Mouse (Mus musculus) adrenal gland (tissue): ENCODE results near the gene Srsf7.

Source experiments
- intact Hi-C: fragments of 180-260 bp; cut with DNase I; formaldehyde crosslinking; loops from one replicate; pipeline ENCODE4 v1.15.1; 2025

Gene Srsf7

GRCm38 (mm10) chr17:80205657-80206056 is 1.4 kb downstream of the Srsf7 start:
- intact Hi-C loops, result no loop called here

- intact Hi-C loops, result no loop called here
Measured at GRCm38 (mm10) chr17:80199160-80199778, 7.8 kb downstream of the Srsf7 start.

DNA sequence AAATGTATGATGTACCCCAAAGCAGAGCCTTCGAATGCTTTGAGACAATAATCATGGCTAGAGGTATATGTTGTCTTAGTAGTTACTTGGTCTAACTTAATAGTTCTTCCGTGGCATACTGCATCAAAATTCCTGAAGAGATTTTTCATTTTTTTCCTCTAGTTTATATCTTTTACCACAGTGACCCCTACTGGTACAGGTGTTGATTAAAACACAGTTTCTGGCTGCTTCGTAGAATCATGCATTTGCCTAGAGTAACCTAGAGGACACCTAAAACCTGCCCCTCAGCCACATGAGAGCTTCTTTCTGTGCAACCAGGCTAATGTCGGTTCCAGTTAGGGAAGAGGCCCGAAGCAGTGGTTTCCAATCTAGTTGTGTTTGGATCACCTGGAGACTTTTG is 14.0 kb downstream of the Srsf7 start:
- intact Hi-C loops, result no loop called here

DNA sequence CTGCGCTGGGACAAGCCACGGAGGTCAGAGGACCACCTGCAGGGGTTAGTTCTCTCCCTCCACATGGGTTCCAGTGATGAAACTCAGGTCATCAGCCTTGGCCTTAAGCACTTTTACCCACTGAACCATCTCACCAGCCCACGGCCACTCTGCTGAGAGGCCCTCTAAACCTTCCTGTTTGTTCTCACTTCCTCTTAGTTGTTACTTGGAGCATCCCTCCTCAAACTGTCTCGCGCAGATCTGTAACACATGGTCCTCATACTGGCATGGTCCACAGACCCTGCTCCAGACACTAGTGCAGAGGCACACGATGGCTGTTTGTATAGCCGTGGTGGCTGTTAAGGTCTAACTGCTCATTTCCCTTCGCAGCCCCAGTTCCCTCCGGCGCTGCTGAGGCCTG is 23.5 kb downstream of the Srsf7 start:
- intact Hi-C loops, result loop anchor here (5.0 kb wide), 1 partner anchor 321 kb away; no protein-coding TSS in a partner anchor

DNA sequence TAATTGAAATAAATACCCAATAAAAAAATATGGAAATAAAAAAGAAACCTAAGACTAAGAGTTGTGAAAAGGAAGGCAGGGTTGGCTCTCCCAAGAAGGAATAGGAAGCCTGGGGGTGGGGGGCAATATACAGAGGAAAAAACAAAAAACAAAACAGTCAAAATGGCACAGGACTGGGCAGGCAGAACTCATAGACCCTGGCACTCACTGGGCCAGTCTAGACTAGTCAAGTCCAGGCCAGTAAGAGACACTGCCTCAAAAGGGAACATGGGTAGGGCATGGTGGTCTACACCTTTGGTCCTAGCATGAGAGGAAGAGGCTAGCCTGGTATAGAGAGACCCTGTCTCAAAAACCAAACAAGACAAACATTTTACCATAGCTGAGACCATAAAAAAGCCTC is 26.6 kb downstream of the Srsf7 start:
- intact Hi-C loops, result loop anchor here (2.0 to 5.0 kb wide), 2 partner anchors 132 to 318 kb away; no protein-coding TSS in a partner anchor

- intact Hi-C loops, result loop anchor here (2.0 to 5.0 kb wide), 3 partner anchors 131 to 318 kb away; no protein-coding TSS in a partner anchor
Measured at GRCm38 (mm10) chr17:80179959-80180358, 27.1 kb downstream of the Srsf7 start.

DNA sequence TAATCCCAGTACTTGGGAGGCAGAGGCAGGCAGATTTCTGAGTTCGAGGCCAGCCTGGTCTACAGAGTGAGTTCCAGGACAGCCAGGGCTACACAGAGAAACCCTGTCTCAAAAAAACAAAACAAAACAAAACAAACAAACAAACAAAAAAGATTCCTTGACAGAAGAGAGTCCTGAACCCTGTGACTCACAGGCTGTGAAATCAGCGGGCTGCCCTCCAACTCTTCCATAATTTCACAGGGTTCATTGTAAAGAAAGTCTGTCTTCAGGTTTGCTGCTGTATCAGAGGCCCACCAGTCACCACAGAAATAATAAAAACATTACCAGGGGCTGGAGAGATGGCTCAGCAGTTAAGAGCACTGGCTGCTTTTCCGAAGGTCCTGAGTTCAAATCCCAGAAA is 28.3 kb downstream of the Srsf7 start:
- intact Hi-C loops, result loop anchor here (5.0 kb wide), 1 partner anchor 162 kb away; no protein-coding TSS in a partner anchor

DNA sequence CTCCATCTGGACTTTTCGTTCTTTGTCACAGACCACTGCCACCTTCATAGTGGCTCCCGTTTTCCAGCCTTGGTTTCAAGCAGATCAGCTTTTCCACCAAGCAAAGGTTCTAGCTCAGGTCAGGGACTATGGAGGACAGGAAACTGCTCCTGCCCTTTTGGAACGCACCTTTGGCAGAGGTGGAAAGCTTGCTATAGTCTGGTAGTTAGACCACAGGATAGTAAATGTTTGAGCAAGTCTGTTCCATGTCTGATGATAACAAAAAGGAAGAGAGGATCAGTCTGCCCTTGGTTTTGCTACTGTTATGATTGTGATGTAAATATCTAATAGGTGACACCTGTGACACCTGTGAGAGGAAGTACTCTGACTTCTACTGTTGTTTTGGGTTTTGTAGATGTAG is 31.1 kb downstream of the Srsf7 start:
- intact Hi-C loops, result loop anchor here (5.0 kb wide), 1 partner anchor 159 kb away; no protein-coding TSS in a partner anchor

GRCm38 (mm10) chr17:80175386-80175739 is 31.7 kb downstream of the Srsf7 start:
- intact Hi-C loops, result loop anchor here (5.0 kb wide), 1 partner anchor 158 kb away; no protein-coding TSS in a partner anchor

- intact Hi-C loops, result loop anchor here (5.0 kb wide), 2 partner anchors 48 to 158 kb away; partner anchors contain the start of gene Galm
Measured at GRCm38 (mm10) chr17:80174699-80175385, 32.3 kb downstream of the Srsf7 start.

GRCm38 (mm10) chr17:80174146-80174545 is 33.0 kb downstream of the Srsf7 start:
- intact Hi-C loops, result loop anchor here (5.0 kb wide), 1 partner anchor 47 kb away; the partner anchor contains the start of gene Galm

DNA sequence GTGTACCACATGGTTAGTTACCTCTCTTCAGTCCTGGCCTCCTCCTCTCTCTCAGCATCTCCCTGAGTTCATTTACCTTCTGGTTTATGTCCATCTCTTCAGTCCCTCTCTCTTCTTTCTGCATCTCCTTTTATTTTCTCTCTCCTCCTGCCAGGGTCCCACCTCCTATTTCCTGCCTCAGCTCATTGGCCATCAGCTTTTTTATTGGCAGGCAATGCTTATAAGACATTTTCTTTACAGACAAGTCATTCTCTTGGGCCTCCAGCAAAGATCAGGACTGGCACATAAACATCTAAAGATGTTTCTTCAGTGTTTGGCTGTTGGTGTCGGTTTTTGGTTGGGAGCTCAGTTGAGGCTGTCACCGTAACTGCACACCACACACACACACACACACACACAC is 33.4 kb downstream of the Srsf7 start:
- intact Hi-C loops, result loop anchor here (5.0 kb wide), 1 partner anchor 46 kb away; the partner anchor contains the start of gene Galm

- intact Hi-C loops, result loop anchor here (5.0 kb wide), 1 partner anchor 45 kb away; the partner anchor contains the start of gene Galm
Measured at GRCm38 (mm10) chr17:80172761-80173160, 34.3 kb downstream of the Srsf7 start.

- intact Hi-C loops, result loop anchor here (5.0 kb wide), 1 partner anchor 45 kb away; the partner anchor contains the start of gene Galm
Measured at GRCm38 (mm10) chr17:80171948-80172347, 35.2 kb downstream of the Srsf7 start.

DNA sequence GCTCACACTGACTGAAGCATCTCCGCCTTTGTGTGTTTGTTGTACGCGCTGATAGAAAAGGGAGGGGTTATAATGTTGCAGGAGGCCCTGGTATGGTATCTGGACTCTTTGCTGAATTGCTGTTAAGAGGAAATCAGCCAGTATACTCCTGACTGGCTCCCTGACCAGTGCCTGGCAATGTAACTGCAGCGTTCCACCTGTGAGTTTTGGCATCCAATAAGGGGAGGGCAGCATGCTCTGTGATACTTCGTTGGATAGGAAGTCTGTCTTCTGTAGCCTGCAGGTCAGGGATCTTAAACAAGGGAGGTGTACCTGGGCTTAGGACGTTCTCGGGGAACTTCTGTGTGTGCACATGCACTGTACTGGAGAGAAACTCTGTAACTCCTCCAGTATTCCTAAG is 36.2 kb downstream of the Srsf7 start:
- intact Hi-C loops, result loop anchor here (5.0 kb wide), 1 partner anchor 44 kb away; the partner anchor contains the start of gene Galm

GRCm38 (mm10) chr17:80169792-80170191 is 37.3 kb downstream of the Srsf7 start:
- intact Hi-C loops, result loop anchor here (5.0 kb wide), 1 partner anchor 42 kb away; the partner anchor contains the start of gene Galm

GRCm38 (mm10) chr17:80168425-80169182 is 38.5 kb downstream of the Srsf7 start:
- intact Hi-C loops, result no loop called here

GRCm38 (mm10) chr17:80167851-80168251 is 39.3 kb downstream of the Srsf7 start:
- intact Hi-C loops, result no loop called here

- intact Hi-C loops, result no loop called here
Measured at GRCm38 (mm10) chr17:80167436-80167835, 39.7 kb downstream of the Srsf7 start.

DNA sequence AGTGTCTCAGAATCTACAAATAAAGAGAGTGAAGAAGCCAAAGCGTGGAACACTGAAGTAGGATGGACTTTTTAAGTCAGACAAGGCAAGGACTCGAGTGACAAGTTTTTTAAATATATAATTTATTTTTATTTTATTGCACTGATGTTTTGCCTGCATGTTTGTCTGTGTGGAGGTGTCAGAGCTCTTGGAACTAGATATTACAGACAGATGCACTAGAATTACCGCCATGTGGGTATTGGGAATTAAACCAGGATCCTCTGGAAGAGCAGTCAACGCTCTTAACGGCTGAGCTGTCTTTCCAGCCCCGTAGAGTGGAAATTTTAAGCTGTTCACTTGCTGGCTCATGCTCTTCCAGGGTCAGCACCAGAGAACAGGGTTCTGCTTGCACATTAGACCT is 40.8 kb downstream of the Srsf7 start:
- intact Hi-C loops, result no loop called here

DNA sequence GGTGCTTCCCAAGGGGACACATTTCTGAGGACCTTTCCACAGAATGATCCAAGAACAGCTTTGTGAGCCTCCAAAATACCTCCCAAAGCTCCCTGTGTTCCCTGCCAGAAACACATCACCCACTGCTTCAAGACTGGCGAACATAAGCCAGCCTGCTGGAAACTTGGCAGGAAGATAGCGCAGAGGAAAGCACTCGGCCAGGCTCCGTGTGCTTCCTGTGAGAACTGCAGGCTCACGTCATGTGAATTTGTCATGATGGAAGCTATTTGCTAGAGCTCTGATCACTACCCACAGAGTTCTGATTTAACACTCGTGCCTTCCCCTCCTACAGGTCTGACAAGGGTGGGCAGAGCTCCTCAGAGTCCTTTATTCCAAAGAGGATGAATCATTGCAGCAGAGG is 41.4 kb downstream of the Srsf7 start:
- intact Hi-C loops, result no loop called here
